Mouse (Mus musculus) layer of hippocampus, adult 6 months (tissue): Measurements from ENCODE around the gene Klkb1. TPM values are rescaled to one million over a fixed set of nuclear protein-coding genes. Genes with fewer than 3 reads are reported as not detected.

ENCODE experiments used
- long read RNA-seq, 2 experiments: library from polyadenylated mRNA; unstranded; transcript quantifications; one replicate each; pipeline ENCODE4 v2.0.0; 2019 to 2020
- polyA plus RNA-seq: library from polyadenylated mRNA; unstranded; fragments of <200 nt; fragmentation: Nextera tagmentation; gene quantifications from 2 replicates; pipeline ENCODE4 v1.2.3, GENCODE M21; 2021

Klkb1 gene
- polyA plus RNA-seq, result 0.06 and 0.09 TPM in 2 replicates
- long read RNA-seq, experiment 1, result 0 reads
- long read RNA-seq, experiment 2, result 0 reads

GRCm38 (mm10) chr8:45294687-45295086 lies at the start of gene Klkb1:
TSS of gene Klkb1 (minus strand) at chr8:45294859.

GRCm38 (mm10) chr8:45332685-45333409 lies 38.2 kb upstream of the Klkb1 start, which contains the start of gene Cyp4v3:
TSS of gene Cyp4v3 (minus strand) at chr8:45333216.

DNA sequence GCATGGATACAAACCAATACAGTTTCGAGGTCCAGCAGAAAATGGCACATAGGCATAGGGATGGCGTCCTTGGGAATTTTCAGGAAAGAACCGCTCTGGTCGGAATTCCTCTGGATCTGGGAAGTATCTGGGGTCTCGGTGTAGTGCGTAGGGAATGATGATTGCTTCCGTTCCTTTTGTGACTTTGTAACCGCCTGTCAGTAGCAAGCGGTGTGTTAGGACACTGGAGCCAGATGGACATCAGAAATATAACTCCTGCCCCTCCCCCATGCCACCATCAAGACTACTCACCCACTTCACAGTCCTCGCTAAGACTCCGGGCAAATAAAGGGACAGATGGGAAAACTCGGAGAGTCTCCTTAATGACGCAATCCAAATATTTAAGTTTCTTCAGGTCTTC lies 13.7 kb upstream of the Klkb1 start, which contains the start of gene Gm45753:
Gene Gm45753, minus strand, starts transcription at position 101 of the 400 bp plus-strand sequence.

GRCm38 (mm10) chr8:45261920-45262319 lies 32.7 kb downstream of the Klkb1 start, which contains the start of gene F11:
TSS of gene F11 (minus strand) at chr8:45262031.

Other genes starting within 250 kb of the Klkb1 start
- not detected in 2 replicates for gene Mtnr1a, start 225.7 kb downstream of the Klkb1 start, polyA plus RNA-seq
- gene F11, start 32.8 kb downstream of the Klkb1 start, polyA plus RNA-seq, result not detected in 2 replicates
- gene Gm45753, start 13.6 kb upstream of the Klkb1 start, polyA plus RNA-seq, result not detected in 2 replicates
- 4.2 and 4.6 TPM in 2 replicates for gene Cyp4v3, start 38.4 kb upstream of the Klkb1 start, polyA plus RNA-seq
- gene Fam149a, start 87.4 kb upstream of the Klkb1 start, polyA plus RNA-seq, result 10.0 and 10.1 TPM in 2 replicates
- gene Tlr3, start 116.2 kb upstream of the Klkb1 start, polyA plus RNA-seq, result 12.6 and 13.6 TPM in 2 replicates
- gene Sorbs2, start 212.9 kb upstream of the Klkb1 start, polyA plus RNA-seq, result 40.2 and 43.5 TPM in 2 replicates